Mouse (Mus musculus): ENCODE measurements at regions not wholly inside any gene's neighbourhood (a gene's known extent, or its start where the extent isn't known, plus 50 kb on each side); places are given as distances from the start of the nearest gene placed in this dataset.

GRCm38 (mm10) chr9:122637591-122637990 is 109.6 kb upstream of the Topaz1 start:
- TF ChIP-seq CTCF (conservative IDR thresholded peaks at IDR 0.05; ENCODE audit: insufficient read depth, insufficient read length, low read depth, low read length) (no peak), POLR2A (IDR thresholded peaks at IDR 0.05; ENCODE audit: low read depth, low read length) (no peak)

Data from kidney, adult 2 months (tissue).